ENCODE assay signal across 9 mouse cellular contexts in genomic region chr4:138700184-138700982, GRCm38 (mm10). TPM values are rescaled to one million over a fixed set of nuclear protein-coding genes. Genes with fewer than 3 reads are reported as not detected.
DNase-seq lines count a peak whose midpoint lies in the region; ATAC-seq and TF ChIP-seq lines count a peak whose summit lies in the region.
"Had no signal": no experiment of that assay in that cellular context is flagged by ENCODE, and none has a peak within 500 bp of the region (broad histone marks: within the 10 kb centered on the region; RNA-seq: fewer than 3 reads in every experiment).

No protein-coding gene starts in this region.

- peak; percentile 24; the same call in 1 of the 2 replicates for ATAC-seq in heart, postnatal 0 days (ENCODE audit: insufficient read depth, low read depth)
- ATAC-seq in heart, embryonic 11.5 days (replicated peaks; ENCODE audit: insufficient number of reproducible peaks, low FRiP score, low TSS enrichment) = no peak
- peak; percentile 60 for ATAC-seq in megakaryocyte progenitor cell, adult 5-6 weeks (replicated peaks; ENCODE audit: poor library complexity)

- peaks cover 27% of the 10 kb centered on the region; the same call in 1 of the 2 replicates for H3K27me3 ChIP-seq in heart, postnatal 0 days (ENCODE audit: control insufficient read depth, insufficient read depth, low read length)
- H3K27me3 ChIP-seq in heart, embryonic 11.5 days (ENCODE audit: control insufficient read depth, insufficient read depth, low read length) = peaks cover 8% of the 10 kb centered on the region
- no peaks in the 10 kb centered on the region for H3K27me3 ChIP-seq in ES-Bruce4 (ENCODE audit: control insufficient read depth, insufficient read depth, low read length, poor library complexity, severe bottlenecking)
- no peaks in the 10 kb centered on the region for H3K27me3 ChIP-seq in cerebellum, adult 2 months (ENCODE audit: control insufficient read depth, insufficient read depth, low read length)
- no peaks in the 10 kb centered on the region for H3K27me3 ChIP-seq in splenic B cell, adult 2 months (ENCODE audit: control insufficient read depth, insufficient read depth, low read length, poor library complexity, severe bottlenecking)

- no peaks in the 10 kb centered on the region for H3K9me3 ChIP-seq in heart, postnatal 0 days (replicated peaks; ENCODE audit: control insufficient read depth, low read length)
- H3K9me3 ChIP-seq in heart, embryonic 11.5 days (replicated peaks; ENCODE audit: control insufficient read depth, low read length) = no peaks in the 10 kb centered on the region
- no peaks in the 10 kb centered on the region for H3K9me3 ChIP-seq in ES-Bruce4 (replicated peaks; ENCODE audit: control insufficient read depth, insufficient read depth, low read length, poor library complexity, severe bottlenecking)
- H3K9me3 ChIP-seq: limb, embryonic 15.5 days had no signal

- peak; percentile 55 for DNase-seq in heart, postnatal 0 days (ENCODE audit: low spot score)
- peak; percentile 62 to 72 for DNase-seq in cerebellum, adult 2 months
- peak; percentile 74 for DNase-seq in forelimb bud, embryonic 11.5 days (ENCODE audit: low read depth, low spot score)
- DNase-seq in kidney, postnatal 25 days = peak; percentile 82 to 84
- peak; percentile 67 for DNase-seq in splenic B cell, adult 2 months (ENCODE audit: low read depth, low spot score)

- no peak for TF ChIP-seq EP300 in heart, postnatal 0 days (IDR thresholded peaks at IDR 0.05; ENCODE audit: low read depth)
- TF ChIP-seq EP300 in ES-Bruce4 (IDR thresholded peaks at IDR 0.05; ENCODE audit: insufficient read depth, low read depth, low read length) = peak; percentile 90; the same call in 1 of the 2 replicates

- no peak overlapping the region for H3K27ac ChIP-seq in heart, postnatal 0 days (ENCODE audit: low read depth)
- H3K27ac ChIP-seq in heart, embryonic 11.5 days (ENCODE audit: low read depth, low read length) = no peak overlapping the region
- H3K27ac ChIP-seq in ES-Bruce4 (ENCODE audit: insufficient read depth, low read length) = peak overlapping the region; percentile 60
- H3K27ac ChIP-seq in cerebellum, adult 2 months (ENCODE audit: insufficient read depth, low read length) = no peak overlapping the region
- H3K27ac ChIP-seq: limb, embryonic 15.5 days had no signal

- H3K4me1 ChIP-seq in heart, postnatal 0 days (ENCODE audit: control insufficient read depth, insufficient read depth) = no peaks in the 10 kb centered on the region
- no peaks in the 10 kb centered on the region for H3K4me1 ChIP-seq in heart, embryonic 11.5 days (ENCODE audit: control insufficient read depth, insufficient read depth, low read length)
- H3K4me1 ChIP-seq in ES-Bruce4 (ENCODE audit: control insufficient read depth, insufficient read depth, low read length) = peaks cover 11% of the 10 kb centered on the region
- no peaks in the 10 kb centered on the region for H3K4me1 ChIP-seq in cerebellum, adult 2 months (ENCODE audit: control insufficient read depth, insufficient read depth, low read length)
- H3K4me1 ChIP-seq: limb, embryonic 15.5 days had no signal

- no peaks in the 10 kb centered on the region for H3K36me3 ChIP-seq in heart, postnatal 0 days (replicated peaks; ENCODE audit: control insufficient read depth, insufficient read depth, low read length)
- H3K36me3 ChIP-seq in heart, embryonic 11.5 days (ENCODE audit: control insufficient read depth, insufficient read depth, low read length) = no peaks in the 10 kb centered on the region
- H3K36me3 ChIP-seq in ES-Bruce4 (ENCODE audit: control insufficient read depth, insufficient read depth, low read length, poor library complexity, severe bottlenecking) = no peaks in the 10 kb centered on the region
- H3K36me3 ChIP-seq in splenic B cell, adult 2 months (ENCODE audit: control insufficient read depth, insufficient read depth, low read length, poor library complexity, severe bottlenecking) = no peaks in the 10 kb centered on the region
- H3K36me3 ChIP-seq: limb, embryonic 15.5 days had no signal

- 26% methylated on average over 15 of the region's 15 CpGs for WGBS in heart, postnatal 0 days
- WGBS in heart, embryonic 11.5 days (ENCODE audit: insufficient replicate concordance) = 24% methylated on average over 15 of the region's 15 CpGs
- 33% methylated on average over 15 of the region's 15 CpGs for WGBS in cerebellum, adult 2 months

- no peak for TF ChIP-seq POLR2A in ES-Bruce4 (IDR thresholded peaks at IDR 0.05; ENCODE audit: insufficient read depth, low read length)
- no peak for TF ChIP-seq POLR2A in cerebellum, adult 2 months (IDR thresholded peaks at IDR 0.05; ENCODE audit: borderline replicate concordance, insufficient read depth, low read length)

- TF ChIP-seq CTCF in heart, postnatal 0 days (IDR thresholded peaks at IDR 0.05; ENCODE audit: low read depth) = peak; percentile 84
- TF ChIP-seq CTCF in ES-Bruce4 (IDR thresholded peaks at IDR 0.05; ENCODE audit: low read depth, low read length) = peak; percentile 72
- TF ChIP-seq CTCF in cerebellum, adult 2 months (IDR thresholded peaks at IDR 0.05; ENCODE audit: borderline replicate concordance, insufficient read depth, low read depth, low read length) = peak; percentile 79

- no peak overlapping the region for H3K4me3 ChIP-seq in heart, postnatal 0 days (ENCODE audit: low read depth, low read length)
- H3K4me3 ChIP-seq in heart, embryonic 11.5 days (ENCODE audit: low read depth, low read length) = no peak overlapping the region
- peak overlapping the region; percentile 3; the same call in 1 of the 2 replicates for H3K4me3 ChIP-seq in ES-Bruce4 (ENCODE audit: low read depth, low read length)
- no peak overlapping the region for H3K4me3 ChIP-seq in cerebellum, adult 2 months (replicated peaks; ENCODE audit: insufficient read depth, low read depth, low read length)
- H3K4me3 ChIP-seq: limb, embryonic 15.5 days had no signal

- no peak overlapping the region for H3K4me2 ChIP-seq in heart, postnatal 0 days (ENCODE audit: low read depth, low read length)
- no peak overlapping the region for H3K4me2 ChIP-seq in heart, embryonic 11.5 days
- H3K4me2 ChIP-seq: limb, embryonic 15.5 days had no signal

- H3K9ac ChIP-seq in heart, postnatal 0 days (replicated peaks; ENCODE audit: low read depth, low read length) = no peak overlapping the region
- H3K9ac ChIP-seq in heart, embryonic 11.5 days (ENCODE audit: low read depth, low read length) = no peak overlapping the region
- peak overlapping the region; percentile 19 for H3K9ac ChIP-seq in ES-Bruce4 (ENCODE audit: low read depth, poor library complexity, severe bottlenecking)
- H3K9ac ChIP-seq: limb, embryonic 15.5 days had no signal

RNA-seq across cellular contexts. Expression of gene Pla2g2c, which starts 24.2 kb away (rescaled TPM):
- total RNA-seq in heart, postnatal 0 days (2014; rRNA removed; ENCODE audit: low replicate concordance) = 1.0 TPM in 1 of 2 replicates, not detected in the other
- 0.11 and 0.27 TPM in 2 replicates for polyA plus RNA-seq in heart, postnatal 0 days (2015; fragmentation: Nextera tagmentation; extraction: Ambion mirVana)
- 0.31 and 0.52 TPM in 2 replicates for polyA plus RNA-seq in heart, embryonic 11.5 days (2014; fragmentation: Nextera tagmentation; extraction: Ambion mirVana)
- polyA plus RNA-seq in ES-Bruce4 (2011; ENCODE audit: insufficient read depth, insufficient read length, low read depth, missing spikeins) = 0.68 and 0.79 TPM in 2 replicates
- 0.22 and 0.33 TPM in 2 replicates for polyA plus RNA-seq in cerebellum, adult 2 months (2012; rRNA removed)
- total RNA-seq in megakaryocyte progenitor cell, adult 5-6 weeks (2015) = not detected in 2 replicates
- not detected in 2 replicates for total RNA-seq in megakaryocyte progenitor cell, adult 5-6 weeks (2017)
- polyA plus RNA-seq: limb, embryonic 15.5 days had no signal

RNA-seq across cellular contexts. Expression of gene Ubxn10, which starts 36.6 kb away (rescaled TPM):
- total RNA-seq in heart, postnatal 0 days (2014; rRNA removed; ENCODE audit: low replicate concordance) = 1.9 and 2.0 TPM in 2 replicates
- 0.98 and 1.0 TPM in 2 replicates for polyA plus RNA-seq in heart, postnatal 0 days (2015; fragmentation: Nextera tagmentation; extraction: Ambion mirVana)
- 1.2 and 1.3 TPM in 2 replicates for polyA plus RNA-seq in heart, embryonic 11.5 days (2014; fragmentation: Nextera tagmentation; extraction: Ambion mirVana)
- 1.0 and 1.3 TPM in 2 replicates for polyA plus RNA-seq in ES-Bruce4 (2011; ENCODE audit: insufficient read depth, insufficient read length, low read depth, missing spikeins)
- 1.9 and 2.3 TPM in 2 replicates for polyA plus RNA-seq in cerebellum, adult 2 months (2012; rRNA removed)
- total RNA-seq in megakaryocyte progenitor cell, adult 5-6 weeks (2015) = not detected in 2 replicates
- total RNA-seq in megakaryocyte progenitor cell, adult 5-6 weeks (2017) = not detected in 2 replicates

RNA-seq across cellular contexts. Expression of gene Pla2g2f, which starts 57.0 kb away (rescaled TPM):
- total RNA-seq in heart, postnatal 0 days (2014; rRNA removed; ENCODE audit: low replicate concordance) = not detected in 2 replicates
- not detected in 2 replicates for polyA plus RNA-seq in heart, postnatal 0 days (2015; fragmentation: Nextera tagmentation; extraction: Ambion mirVana)
- polyA plus RNA-seq in heart, embryonic 11.5 days (2014; fragmentation: Nextera tagmentation; extraction: Ambion mirVana) = not detected in 2 replicates
- polyA plus RNA-seq in ES-Bruce4 (2011; ENCODE audit: insufficient read depth, insufficient read length, low read depth, missing spikeins) = not detected in 2 replicates
- polyA plus RNA-seq in cerebellum, adult 2 months (2012; rRNA removed) = 0.41 and 0.69 TPM in 2 replicates
- total RNA-seq in megakaryocyte progenitor cell, adult 5-6 weeks (2015) = not detected in 2 replicates
- total RNA-seq in megakaryocyte progenitor cell, adult 5-6 weeks (2017) = not detected in 2 replicates
